Mouse (Mus musculus) neural tube, embryonic 10.5 days (tissue): ENCODE data around the gene Slc36a3.
A peak's percentile ranks its signal among the peaks of the same experiment; 100 is the strongest.

ENCODE experiments used
- DNase-seq: peaks from one replicate; pipeline ENCODE4 v3.0.0-alpha.2; 2017; ENCODE audit warnings: low spot score; ENCODE audit errors: extremely low spot score

The Slc36a3 gene

DNA sequence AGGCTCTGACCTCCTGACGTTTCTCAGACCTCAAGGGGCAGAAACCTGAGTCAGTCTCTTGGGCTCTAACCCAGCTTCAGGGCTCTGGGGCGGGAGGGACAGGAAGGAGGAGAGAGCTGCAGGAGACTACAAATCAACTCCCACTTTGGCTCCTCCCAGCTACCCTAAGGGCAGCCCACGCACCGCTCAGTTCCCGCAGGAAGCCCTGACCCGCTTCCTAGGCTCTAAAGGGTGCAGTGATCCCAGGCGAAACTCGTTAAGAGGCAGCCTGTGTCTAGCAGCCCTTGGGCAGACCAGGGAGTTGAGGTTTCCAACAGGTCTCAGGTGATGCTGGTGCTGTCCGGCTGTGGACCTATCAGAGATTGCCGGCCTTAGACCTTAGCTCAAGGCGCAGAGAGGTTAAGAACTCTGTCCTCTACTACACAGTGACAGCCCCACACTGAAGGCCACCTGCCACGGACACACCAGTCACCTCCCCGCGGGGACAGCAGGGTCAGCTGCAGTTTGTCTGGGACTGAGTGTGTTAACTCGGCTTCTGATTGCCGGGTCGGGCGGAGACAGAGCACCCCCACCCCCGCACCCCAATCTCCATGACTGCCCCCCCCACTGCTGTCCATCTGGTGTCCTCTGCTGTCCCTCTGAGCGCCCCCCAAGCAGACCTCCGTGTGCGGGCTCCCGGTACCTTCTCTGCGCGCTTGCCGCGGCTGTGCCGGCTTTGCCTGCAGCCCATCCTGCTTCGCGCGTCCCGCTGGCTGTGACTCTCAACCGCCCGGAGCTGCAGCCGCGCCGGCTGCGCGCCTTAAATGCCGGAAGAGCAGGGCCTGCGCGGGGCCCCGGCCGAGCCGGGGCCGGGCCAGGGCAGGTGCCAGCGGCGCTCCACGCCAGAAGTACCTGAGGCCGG lies 73.9 kb downstream of the Slc36a3 start, which contains the start of gene Ccdc69:
Ccdc69 (minus strand) TSS at position 801 of the 901 bp plus-strand sequence.
- DNase-seq = peak; percentile 60

- no peak for DNase-seq
Observed at GRCm38 (mm10) chr11:55076234-55076633, 75.3 kb downstream of the Slc36a3 start.

GRCm38 (mm10) chr11:55075602-55076001 lies 75.9 kb downstream of the Slc36a3 start:
- DNase-seq = no peak
